Mouse (Mus musculus) G1E (cell line): Measurements from ENCODE around the gene Nsg2. TPM values are rescaled to one million over a fixed set of nuclear protein-coding genes. Genes with fewer than 3 reads are reported as not detected.

Experiments used
- ATAC-seq: 2 replicates; pipeline ENCODE4 v1.8.0; 2016; ENCODE audit warnings: mild to moderate bottlenecking; ENCODE audit not compliant: insufficient number of reproducible peaks, poor library complexity, low FRiP score, severe bottlenecking; ENCODE audit errors: extremely low read depth
- DNase-seq: peaks from one replicate; pipeline ENCODE4 v3.0.0; 2012; ENCODE audit warnings: low spot score
- H3K27me3 ChIP-seq: 2 replicates; pipeline ENCODE4 v1.6.1; 2012; ENCODE audit warnings: mild to moderate bottlenecking, low read length, inconsistent platforms; ENCODE audit not compliant: insufficient read depth
- H3K36me3 ChIP-seq: replicated peaks from 2 replicates; pipeline ENCODE3; 2012; ENCODE audit warnings: mild to moderate bottlenecking, inconsistent platforms
- H3K4me1 ChIP-seq: 2 replicates; pipeline ENCODE4 v1.6.1; 2012; ENCODE audit warnings: low read depth, low read length, inconsistent platforms, mixed read lengths; ENCODE audit not compliant: insufficient read depth
- H3K4me3 ChIP-seq: 2 replicates; pipeline ENCODE4 v1.5.1; 2012; ENCODE audit warnings: low read depth, mild to moderate bottlenecking, inconsistent platforms, low read length, moderate library complexity, mixed read lengths
- H3K9me3 ChIP-seq: replicated peaks from 2 replicates; pipeline ENCODE4 v1.6.1; 2012; ENCODE audit warnings: inconsistent platforms
- CTCF ChIP-seq: IDR thresholded peaks from 2 replicates; pipeline ENCODE4 v1.5.1; 2012; ENCODE audit warnings: low read depth, low read length, inconsistent platforms, mixed read lengths
- GATA1 ChIP-seq: IDR thresholded peaks from 2 replicates; pipeline ENCODE4 v1.6.1; 2012; ENCODE audit warnings: borderline replicate concordance, low read length, inconsistent platforms, mixed read lengths
- GATA2 ChIP-seq: IDR thresholded peaks from 2 replicates; pipeline ENCODE4 v1.6.1; 2012; ENCODE audit warnings: low read depth, low read length, inconsistent platforms, borderline replicate concordance
- POLR2AphosphoS5 ChIP-seq: IDR thresholded peaks from 2 replicates; pipeline ENCODE4 v1.6.1; 2012; ENCODE audit warnings: low read depth, low read length, inconsistent platforms; ENCODE audit not compliant: insufficient replicate concordance
- TAL1 ChIP-seq: conservative IDR thresholded peaks from 2 replicates; pipeline ENCODE4 v1.6.1; 2012; ENCODE audit warnings: low read depth, low read length, inconsistent platforms, mixed read lengths
- polyA plus RNA-seq: library from polyadenylated mRNA; stranded (reverse); fragments of >175 nt; gene quantifications from 2 replicates; pipeline ENCODE4 v1.2.3, GENCODE M21; 2012
- total RNA-seq, 2 experiments: library from RNA; stranded (forward) in 1 of 2; stranded (reverse) in 1 of 2; fragments of 200-1000 nt in 1 of 2; fragments of >200 nt in 1 of 2; fragmentation: Nextera tagmentation in 1 of 2; gene quantifications; 2 replicates each; pipeline ENCODE4 v1.2.3; 2014 to 2017

The Nsg2 gene
- total and polyA plus RNA-seq, 3 experiments: 0.49 TPM; not detected in 2

DNA sequence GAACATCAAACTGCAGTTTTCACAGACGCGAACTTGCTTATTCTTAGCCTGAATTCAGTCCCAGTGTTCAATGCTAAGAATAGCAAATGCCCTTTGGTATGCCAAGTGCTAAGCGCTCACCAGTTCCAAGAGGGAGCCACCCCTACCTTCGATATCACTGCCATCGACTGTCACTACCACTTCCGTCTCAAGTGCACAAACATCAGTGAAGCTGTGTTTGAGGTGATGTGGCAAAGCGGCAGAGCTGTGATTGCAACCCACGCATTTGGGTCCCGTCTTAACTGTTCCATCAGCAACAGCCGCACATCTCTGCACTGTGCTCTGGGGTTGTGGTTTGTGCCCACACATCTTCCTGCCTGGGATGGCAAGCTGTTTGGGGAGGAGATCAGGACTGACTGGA, 61.6 kb downstream of the Nsg2 start:
- H3K4me3 ChIP-seq: no peak overlapping the region
- DNase-seq (no peak), ATAC-seq (no peak)
- H3K9me3 ChIP-seq: no peaks in the 10 kb centered on the region
- no peak for TF ChIP-seq GATA1
- no peak for TF ChIP-seq TAL1
- no peak for TF ChIP-seq CTCF
- no peak for TF ChIP-seq POLR2AphosphoS5
- TF ChIP-seq GATA2: no peak
- H3K27me3 ChIP-seq: peaks cover 6% of the 10 kb centered on the region; the same call in 1 of the 2 replicates
- H3K4me1 ChIP-seq: no peaks in the 10 kb centered on the region
- H3K36me3 ChIP-seq: no peaks in the 10 kb centered on the region

DNA sequence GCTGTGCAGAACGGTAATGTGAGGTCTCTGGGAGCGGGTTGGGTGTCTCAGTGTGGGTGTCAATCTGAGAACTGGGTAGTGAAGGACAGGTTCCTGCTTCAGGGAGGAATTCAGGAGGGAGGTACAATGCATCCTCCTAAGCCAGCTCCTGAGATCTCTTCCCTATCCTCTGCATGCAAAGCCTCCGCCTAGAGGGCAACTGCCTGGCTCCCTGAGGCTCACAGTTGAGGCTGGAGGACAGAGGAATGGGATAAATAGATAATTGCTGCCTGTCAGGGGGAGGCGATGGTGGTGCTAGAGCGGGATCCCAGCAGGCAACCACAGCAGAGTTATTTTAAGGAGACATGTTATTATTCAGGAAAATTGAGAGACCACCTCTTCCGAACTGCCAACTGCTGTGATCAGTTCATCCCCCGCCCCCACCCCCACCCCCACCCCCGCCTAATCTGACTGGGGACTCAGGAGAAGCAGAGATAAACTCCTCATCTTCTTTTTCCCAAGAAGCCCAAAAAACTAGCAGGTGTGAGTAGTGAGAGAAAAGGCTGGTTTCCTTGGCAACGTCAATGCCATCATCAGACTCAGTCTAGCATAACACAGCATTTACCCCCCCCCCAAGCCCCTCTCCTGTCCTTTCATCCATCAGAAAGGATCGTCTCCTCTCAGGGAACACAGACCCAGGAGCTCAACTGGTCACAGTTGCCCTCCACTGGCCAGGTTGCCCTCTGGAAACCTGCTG, 63.7 kb downstream of the Nsg2 start:
- Histone ChIP-seq H3K9me3 (no peaks in the 10 kb centered on the region), H3K27me3 (peaks cover 6% of the 10 kb centered on the region; the same call in 1 of the 2 replicates), H3K36me3 (no peaks in the 10 kb centered on the region), H3K4me3 (no peak overlapping the region), H3K4me1 (no peaks in the 10 kb centered on the region)
- ATAC-seq (no peak), DNase-seq (no peak)
- TF ChIP-seq TAL1 (no peak), CTCF (no peak), GATA2 (no peak), POLR2AphosphoS5 (no peak), GATA1 (no peak)

DNA sequence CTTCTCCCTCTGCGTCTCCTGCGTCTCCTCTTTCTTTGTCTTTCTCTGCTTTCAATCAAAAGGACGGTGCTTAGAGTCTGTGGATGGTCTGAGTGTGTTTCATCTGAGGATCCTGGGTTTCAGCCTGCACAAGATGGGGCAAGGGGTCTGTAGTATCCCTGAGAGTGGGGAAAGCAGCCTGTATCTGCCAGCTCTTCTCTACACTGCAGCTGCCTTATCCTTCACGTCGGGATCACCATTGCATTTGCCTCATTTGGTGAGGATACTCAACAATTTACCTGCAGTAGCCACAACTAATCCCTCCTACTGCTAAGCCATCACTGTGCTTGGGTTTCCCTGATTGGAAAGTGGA, 64.2 kb downstream of the Nsg2 start:
- no peak for DNase-seq

DNA sequence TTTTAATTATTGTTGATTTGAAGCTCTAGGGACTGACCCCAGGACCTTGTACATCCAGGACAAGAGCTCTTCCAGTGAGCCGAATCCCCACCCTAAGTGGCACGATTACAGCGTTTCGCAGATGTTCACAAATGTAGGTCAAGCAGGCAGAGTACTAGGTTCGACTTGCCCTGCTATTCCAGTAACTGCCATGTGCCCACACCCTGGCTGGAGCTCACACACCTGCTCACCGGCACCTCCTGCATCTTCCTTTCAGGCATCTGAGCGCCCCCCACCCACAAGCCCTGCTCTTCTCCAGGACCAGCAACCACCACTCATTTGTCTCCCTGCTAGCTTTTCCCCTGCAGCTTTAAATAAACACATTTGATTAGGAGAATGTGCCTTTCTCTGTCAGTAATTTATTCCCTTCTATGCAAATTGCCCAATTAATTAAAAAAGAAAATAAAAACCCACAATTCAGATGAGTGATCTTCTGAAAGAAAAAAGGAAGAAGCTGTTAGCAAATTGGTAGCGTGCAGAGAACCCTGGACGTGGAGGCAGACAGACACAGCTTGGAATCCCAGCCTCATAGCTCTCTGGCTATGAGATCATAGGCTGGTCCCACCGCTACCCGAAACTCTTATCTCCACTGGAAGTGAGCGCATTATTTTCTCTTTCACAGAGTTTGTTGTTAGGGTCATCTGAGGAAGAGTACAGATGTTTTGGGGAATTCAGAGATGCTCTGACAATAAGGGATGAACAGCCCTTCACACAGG, 68.7 kb downstream of the Nsg2 start:
- H3K27me3 ChIP-seq: peaks cover 13% of the 10 kb centered on the region
- TF ChIP-seq CTCF: no peak
- no peak for TF ChIP-seq POLR2AphosphoS5
- TF ChIP-seq GATA1: no peak
- no peak for TF ChIP-seq GATA2
- no peak for TF ChIP-seq TAL1
- ATAC-seq: no peak
- no peaks in the 10 kb centered on the region for H3K9me3 ChIP-seq
- DNase-seq: no peak
- H3K36me3 ChIP-seq: no peaks in the 10 kb centered on the region
- no peaks in the 10 kb centered on the region for H3K4me1 ChIP-seq
- no peak overlapping the region for H3K4me3 ChIP-seq

More for the DNA sequence above, 64.2 kb downstream of the Nsg2 start:
- no peaks in the 10 kb centered on the region for H3K9me3 ChIP-seq
- no peak for ATAC-seq
- H3K4me1 ChIP-seq: no peaks in the 10 kb centered on the region
- no peaks in the 10 kb centered on the region for H3K36me3 ChIP-seq
- peaks cover 6% of the 10 kb centered on the region; the same call in 1 of the 2 replicates for H3K27me3 ChIP-seq
- TF ChIP-seq POLR2AphosphoS5 (no peak), GATA1 (no peak), GATA2 (no peak), CTCF (no peak)
- H3K4me3 ChIP-seq: no peak overlapping the region

DNA sequence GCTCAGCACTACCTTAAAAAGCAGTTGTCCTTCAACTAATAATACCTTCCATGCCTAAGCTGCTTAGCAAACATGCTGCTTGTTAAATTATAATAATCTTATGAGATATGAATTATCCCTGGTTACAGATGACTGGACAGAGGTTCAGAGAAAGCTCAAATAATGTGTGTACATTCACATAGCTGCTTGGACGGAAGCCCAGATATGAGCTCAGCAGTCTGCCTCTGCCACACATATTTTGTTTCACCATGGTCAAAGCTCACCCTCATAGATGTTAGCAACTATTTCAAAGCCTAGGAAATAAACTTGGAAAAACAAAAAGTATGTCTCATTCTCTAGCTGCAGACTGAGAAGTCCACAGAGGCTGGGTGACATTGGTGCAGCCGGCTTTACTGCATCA, 74.9 kb downstream of the Nsg2 start:
- ATAC-seq: no peak
- TF ChIP-seq CTCF (no peak), GATA1 (no peak), TAL1 (no peak), GATA2 (no peak)
- Histone ChIP-seq H3K36me3 (no peaks in the 10 kb centered on the region), H3K4me3 (no peak overlapping the region), H3K9me3 (no peaks in the 10 kb centered on the region), H3K4me1 (no peaks in the 10 kb centered on the region), H3K27me3 (peaks cover 10% of the 10 kb centered on the region)
- no peak for DNase-seq

DNA sequence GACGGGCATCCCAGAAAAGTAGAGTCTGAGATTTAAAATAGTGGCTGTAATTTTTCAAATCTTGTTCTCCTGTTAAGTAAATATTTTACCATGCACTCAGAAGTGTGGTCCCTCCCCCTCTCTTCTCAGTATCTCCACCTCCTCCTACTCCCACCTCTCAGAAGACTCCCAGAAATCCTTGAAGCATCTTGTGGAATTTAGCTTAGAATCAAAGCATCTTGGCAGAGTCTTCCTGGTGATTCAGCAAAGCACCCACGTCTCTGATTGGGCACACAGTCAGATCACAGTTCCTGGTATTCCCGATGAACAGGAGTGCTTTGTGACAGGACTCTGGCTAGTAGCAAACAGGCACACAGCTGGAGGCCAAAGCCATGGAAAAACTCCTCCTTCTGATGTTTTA, 83.2 kb downstream of the Nsg2 start:
- no peak overlapping the region for H3K4me3 ChIP-seq
- H3K36me3 ChIP-seq: no peaks in the 10 kb centered on the region
- no peak for DNase-seq

More for the DNA sequence above, 83.2 kb downstream of the Nsg2 start:
- no peak for TF ChIP-seq GATA2
- TF ChIP-seq GATA1: no peak
- no peak for TF ChIP-seq TAL1
- TF ChIP-seq POLR2AphosphoS5: no peak
- TF ChIP-seq CTCF: no peak
- Histone ChIP-seq H3K27me3 (peaks cover 2% of the 10 kb centered on the region; the same call in 1 of the 2 replicates), H3K4me1 (peaks cover 8% of the 10 kb centered on the region), H3K9me3 (no peaks in the 10 kb centered on the region)
- no peak for ATAC-seq
